14 mouse cellular contexts compared by ENCODE assay signal in genomic region chr8:11912451-11913128, GRCm38 (mm10).
DNase-seq lines count a peak whose midpoint lies in the region; ATAC-seq lines count a peak whose summit lies in the region.
"Had no signal": no experiment of that assay in that cellular context is flagged by ENCODE, and none has a peak within 500 bp of the region (broad histone marks: within the 10 kb centered on the region; RNA-seq: fewer than 3 reads in every experiment).

No protein-coding gene starts in this region.

- no peak for ATAC-seq in lung, embryonic 16.5 days (ENCODE audit: low read depth)
- peak; percentile 3; the same call in 1 of the 2 replicates for ATAC-seq in hindbrain, embryonic 12.5 days (ENCODE audit: low FRiP score)
- no peak for ATAC-seq in neural tube, embryonic 15.5 days (ENCODE audit: low FRiP score)

- peaks cover 19% of the 10 kb centered on the region for H3K4me1 ChIP-seq in lung, embryonic 16.5 days (replicated peaks; ENCODE audit: control insufficient read depth, insufficient read depth, low read length)
- H3K4me1 ChIP-seq in hindbrain, embryonic 12.5 days, result peaks cover 43% of the 10 kb centered on the region
- H3K4me1 ChIP-seq in midbrain, embryonic 10.5 days, result peaks cover 53% of the 10 kb centered on the region
- peaks cover 40% of the 10 kb centered on the region for H3K4me1 ChIP-seq in neural tube, embryonic 15.5 days

- 72% methylated on average over 17 of the region's 17 CpGs for WGBS in lung, embryonic 16.5 days
- 39% methylated on average over 17 of the region's 17 CpGs for WGBS in hindbrain, embryonic 12.5 days
- 73% methylated on average over 17 of the region's 17 CpGs for WGBS in midbrain, embryonic 10.5 days
- 12% methylated on average over 17 of the region's 17 CpGs for WGBS in neural tube, embryonic 15.5 days

- no peak overlapping the region for H3K4me3 ChIP-seq in lung, embryonic 16.5 days (ENCODE audit: low read length)
- no peak overlapping the region for H3K4me3 ChIP-seq in hindbrain, embryonic 12.5 days
- H3K4me3 ChIP-seq in midbrain, embryonic 10.5 days, result no peak overlapping the region
- no peak overlapping the region for H3K4me3 ChIP-seq in neural tube, embryonic 15.5 days (replicated peaks)
- H3K4me3 ChIP-seq: gastrocnemius, adult 2 months had no signal

- no peaks in the 10 kb centered on the region for H3K9me3 ChIP-seq in lung, embryonic 16.5 days (ENCODE audit: control insufficient read depth, low read length)
- H3K9me3 ChIP-seq in hindbrain, embryonic 12.5 days (replicated peaks), result no peaks in the 10 kb centered on the region
- H3K9me3 ChIP-seq in midbrain, embryonic 10.5 days (replicated peaks), result no peaks in the 10 kb centered on the region
- H3K9me3 ChIP-seq in neural tube, embryonic 15.5 days (replicated peaks), result no peaks in the 10 kb centered on the region
- H3K9me3 ChIP-seq: G1E had no signal

- no peak for DNase-seq in lung, postnatal 10 days
- no peak for DNase-seq in midbrain, embryonic 10.5 days (ENCODE audit: low spot score)
- DNase-seq in B cell, adult 2 months, result no peak
- no peak for DNase-seq in thymus, postnatal 14 days
- no peak for DNase-seq in right cerebral cortex, postnatal 25 days
- DNase-seq: cerebellum, adult 11 months; gastrocnemius, adult 2 months; kidney, postnatal 10 days had no signal

- no peaks in the 10 kb centered on the region for H3K36me3 ChIP-seq in lung, embryonic 16.5 days (ENCODE audit: control insufficient read depth, insufficient read depth, low read length)
- no peaks in the 10 kb centered on the region for H3K36me3 ChIP-seq in hindbrain, embryonic 12.5 days
- H3K36me3 ChIP-seq in midbrain, embryonic 10.5 days, result no peaks in the 10 kb centered on the region
- no peaks in the 10 kb centered on the region for H3K36me3 ChIP-seq in neural tube, embryonic 15.5 days
- H3K36me3 ChIP-seq: G1E had no signal

- H3K27ac ChIP-seq in lung, embryonic 16.5 days (ENCODE audit: low read length), result peak overlapping the region; percentile 59
- H3K27ac ChIP-seq in hindbrain, embryonic 12.5 days, result peak overlapping the region; percentile 12; the same call in 1 of the 2 replicates
- H3K27ac ChIP-seq in midbrain, embryonic 10.5 days (replicated peaks), result peak overlapping the region; percentile 55
- H3K27ac ChIP-seq in neural tube, embryonic 15.5 days (replicated peaks), result no peak overlapping the region
- H3K27ac ChIP-seq: gastrocnemius, adult 2 months; macrophage had no signal

- H3K27me3 ChIP-seq in lung, embryonic 16.5 days (ENCODE audit: control insufficient read depth, insufficient read depth, low read depth, low read length), result no peaks in the 10 kb centered on the region
- peaks cover 11% of the 10 kb centered on the region for H3K27me3 ChIP-seq in hindbrain, embryonic 12.5 days
- H3K27me3 ChIP-seq in midbrain, embryonic 10.5 days (ENCODE audit: low read depth, poor library complexity, severe bottlenecking), result peaks cover 24% of the 10 kb centered on the region; the same call in 1 of the 2 replicates
- 0 out of 2 replicates have a peak, but pooled peaks cover 18% of the 10 kb centered on the region for H3K27me3 ChIP-seq in neural tube, embryonic 15.5 days (replicated peaks)

- no peak overlapping the region for H3K9ac ChIP-seq in lung, embryonic 16.5 days (ENCODE audit: low read length)
- no peak overlapping the region for H3K9ac ChIP-seq in hindbrain, embryonic 12.5 days
- no peak overlapping the region for H3K9ac ChIP-seq in neural tube, embryonic 15.5 days (replicated peaks)

- H3K4me2 ChIP-seq in lung, embryonic 16.5 days (ENCODE audit: low read depth, low read length), result no peak overlapping the region
- peak overlapping the region; percentile 25 for H3K4me2 ChIP-seq in hindbrain, embryonic 12.5 days (replicated peaks)
- H3K4me2 ChIP-seq in neural tube, embryonic 15.5 days, result peak overlapping the region; percentile 41
- H3K4me2 ChIP-seq: heart, embryonic 11.5 days had no signal
